Mouse (Mus musculus) WW6 (cell line): ENCODE data around the gene Vipr1.

ENCODE experiments used
- DNase-seq: peaks from one replicate; pipeline ENCODE4 v3.0.0-alpha.2; 2013; ENCODE audit warnings: low read depth, low spot score

The Vipr1 gene

DNA sequence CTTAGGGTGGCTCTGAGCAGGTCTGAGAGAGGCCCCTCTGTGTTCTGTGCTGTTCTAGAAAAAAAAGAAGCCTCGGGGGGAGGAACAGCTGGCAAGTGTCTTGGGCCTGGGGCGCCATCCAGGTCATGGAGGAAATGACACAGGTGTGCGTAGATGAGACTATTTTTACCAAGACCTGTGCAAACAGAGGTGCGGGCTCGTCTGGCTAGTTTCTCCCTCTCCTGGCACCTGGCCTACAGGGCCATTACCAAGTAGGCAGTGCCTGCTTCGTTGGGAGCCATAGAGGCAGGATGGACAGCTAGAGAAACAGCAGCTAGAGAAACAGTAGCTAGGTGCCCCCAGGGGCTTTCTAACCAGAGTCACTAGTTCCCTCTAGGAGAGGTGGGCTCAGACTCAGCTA is 9.2 kb upstream of the Vipr1 start:
- no peak for DNase-seq

- no peak for DNase-seq
Measured at GRCm38 (mm10) chr9:121635835-121636576, 6.5 kb upstream of the Vipr1 start.

- no peak for DNase-seq
Measured at GRCm38 (mm10) chr9:121639790-121640189, 2.7 kb upstream of the Vipr1 start.

- DNase-seq: peak; percentile 16
Measured at GRCm38 (mm10) chr9:121641235-121641915, 1.1 kb upstream of the Vipr1 start.

GRCm38 (mm10) chr9:121642001-121642400 is 515 bp upstream of the Vipr1 start, which contains the start of gene Lyzl4:
Gene Lyzl4, minus strand, starts transcription at chr9:121642096.
- peak; percentile 4 for DNase-seq

- DNase-seq: no peak
Measured at GRCm38 (mm10) chr9:121644855-121645254, 2.3 kb downstream of the Vipr1 start.

DNA sequence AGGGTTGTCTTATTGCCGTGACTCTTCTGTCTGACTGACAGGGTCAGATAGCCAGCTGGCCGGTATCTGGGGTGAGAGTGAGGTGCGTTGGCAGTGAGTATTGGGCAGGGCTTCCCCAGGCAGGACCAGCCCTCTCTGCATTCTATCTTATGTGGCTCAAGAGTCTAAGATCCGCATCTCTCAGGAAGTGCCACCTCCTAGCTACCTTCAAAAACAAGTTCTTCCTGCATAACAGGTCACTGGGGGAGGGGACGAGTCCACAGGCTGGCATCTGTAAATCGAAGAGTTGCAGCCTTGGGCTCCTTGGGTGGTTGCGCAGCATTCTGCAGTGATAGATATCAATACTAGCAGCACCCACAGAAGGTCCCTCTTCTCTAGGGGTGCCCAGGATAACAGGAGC is 4.5 kb downstream of the Vipr1 start:
- DNase-seq: no peak

- no peak for DNase-seq
Measured at GRCm38 (mm10) chr9:121653668-121654067, 11.2 kb downstream of the Vipr1 start.

GRCm38 (mm10) chr9:121656322-121656721 is 13.8 kb downstream of the Vipr1 start:
- no peak for DNase-seq

GRCm38 (mm10) chr9:121657143-121657542 is 14.6 kb downstream of the Vipr1 start:
- DNase-seq: no peak

DNA sequence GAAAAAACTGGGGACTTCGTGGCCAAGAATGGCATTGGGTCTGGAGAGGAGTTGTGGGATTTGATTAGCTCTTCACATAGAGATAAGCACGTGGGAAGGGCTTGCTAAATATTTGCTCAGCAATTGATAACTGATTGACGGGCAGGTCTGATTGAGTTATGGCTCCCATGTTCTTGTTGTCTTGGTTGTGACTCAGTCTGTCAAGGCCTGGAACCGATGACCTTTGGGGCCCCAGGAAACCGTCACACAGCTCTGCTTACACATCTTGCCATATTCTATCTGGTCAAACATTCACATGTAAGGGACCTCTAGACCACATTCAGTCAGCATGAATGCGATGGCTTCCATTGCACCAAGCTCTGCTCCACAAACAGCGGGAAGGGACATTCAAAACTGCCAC is 15.7 kb downstream of the Vipr1 start:
- DNase-seq: no peak

DNA sequence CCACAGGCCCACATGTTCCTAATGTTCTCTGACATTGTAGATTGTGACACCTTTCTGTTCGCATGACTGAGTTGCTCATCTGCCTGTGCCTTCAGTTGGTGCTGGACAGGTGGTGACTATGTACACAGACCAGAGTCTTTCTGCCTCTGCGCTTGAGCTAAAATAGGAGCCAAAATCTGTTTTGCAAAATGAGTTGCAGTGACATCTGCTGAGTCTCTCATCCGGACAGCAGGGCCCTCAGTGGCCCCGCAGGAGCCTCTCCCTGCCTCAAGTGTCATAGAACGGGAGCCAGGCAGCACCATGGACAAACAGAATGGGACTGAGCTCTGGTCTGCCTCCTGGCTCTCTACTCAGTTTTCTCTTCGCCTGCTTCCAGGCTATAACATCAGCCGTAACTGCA is 17.3 kb downstream of the Vipr1 start:
- no peak for DNase-seq

- DNase-seq: no peak
Measured at GRCm38 (mm10) chr9:121663467-121663866, 21.0 kb downstream of the Vipr1 start.

- DNase-seq: no peak
Measured at GRCm38 (mm10) chr9:121664104-121664503, 21.6 kb downstream of the Vipr1 start.

DNA sequence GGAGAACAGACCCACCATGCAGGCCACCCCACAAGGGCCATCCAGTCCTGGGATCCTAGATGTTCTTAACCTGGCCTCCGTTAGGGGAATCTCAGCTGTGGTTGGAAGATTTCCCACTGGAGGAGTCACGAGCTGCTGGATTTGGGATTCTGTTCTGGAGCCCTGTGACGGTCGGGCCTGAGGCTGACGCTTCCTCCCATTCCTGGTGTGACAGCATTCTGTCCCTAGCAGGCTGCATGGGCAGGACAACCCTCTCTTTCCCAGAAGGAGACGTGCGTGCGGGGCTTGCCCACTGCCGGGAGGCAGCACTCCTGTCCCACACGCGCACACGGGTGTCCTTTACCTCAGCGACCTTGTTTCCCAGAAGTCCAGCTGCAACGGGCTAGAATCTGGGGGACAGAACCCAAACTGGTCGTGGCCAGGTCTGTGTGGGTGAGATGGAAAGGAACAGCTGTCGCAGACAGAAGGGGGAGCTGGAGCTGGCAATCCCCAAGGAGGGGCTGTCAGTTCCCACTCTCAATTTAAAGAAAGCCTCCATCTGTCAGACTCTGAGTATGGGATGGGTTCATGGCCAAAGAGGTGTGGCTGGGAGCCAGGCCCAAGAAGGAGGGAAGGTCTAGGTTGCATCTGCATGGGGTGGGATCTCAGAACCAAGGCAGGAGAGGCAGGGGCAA is 24.6 kb downstream of the Vipr1 start:
- no peak for DNase-seq

GRCm38 (mm10) chr9:121667822-121668221 is 25.3 kb downstream of the Vipr1 start:
- no peak for DNase-seq

- DNase-seq: no peak
Measured at GRCm38 (mm10) chr9:121669348-121669791, 26.9 kb downstream of the Vipr1 start.

GRCm38 (mm10) chr9:121671300-121671699 is 28.8 kb downstream of the Vipr1 start:
- DNase-seq: no peak

GRCm38 (mm10) chr9:121672311-121672710 is 29.8 kb downstream of the Vipr1 start:
- DNase-seq: no peak

- no peak for DNase-seq
Measured at GRCm38 (mm10) chr9:121673716-121674115, 31.2 kb downstream of the Vipr1 start.

DNA sequence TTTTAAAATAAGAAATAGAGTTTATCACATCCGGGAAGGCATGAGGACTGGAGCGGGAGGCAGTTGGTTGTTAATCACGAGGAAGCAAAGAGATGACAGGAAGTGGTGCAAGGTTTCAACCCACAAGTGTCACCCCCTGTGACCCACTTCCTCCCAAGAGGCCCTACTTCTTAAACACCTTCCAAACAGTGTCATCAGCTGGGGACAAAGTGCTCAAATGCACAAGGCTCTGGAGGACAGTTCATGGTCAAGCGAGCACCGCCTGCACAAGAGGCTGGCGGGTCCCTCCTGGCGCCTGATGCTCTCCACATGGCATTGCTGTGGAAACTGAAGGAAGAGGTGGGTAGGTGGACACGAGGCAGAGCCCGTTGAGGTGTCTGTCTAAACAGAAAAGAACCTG is 32.5 kb downstream of the Vipr1 start:
- no peak for DNase-seq

- no peak for DNase-seq
Measured at GRCm38 (mm10) chr9:121675556-121675955, 33.0 kb downstream of the Vipr1 start.

DNA sequence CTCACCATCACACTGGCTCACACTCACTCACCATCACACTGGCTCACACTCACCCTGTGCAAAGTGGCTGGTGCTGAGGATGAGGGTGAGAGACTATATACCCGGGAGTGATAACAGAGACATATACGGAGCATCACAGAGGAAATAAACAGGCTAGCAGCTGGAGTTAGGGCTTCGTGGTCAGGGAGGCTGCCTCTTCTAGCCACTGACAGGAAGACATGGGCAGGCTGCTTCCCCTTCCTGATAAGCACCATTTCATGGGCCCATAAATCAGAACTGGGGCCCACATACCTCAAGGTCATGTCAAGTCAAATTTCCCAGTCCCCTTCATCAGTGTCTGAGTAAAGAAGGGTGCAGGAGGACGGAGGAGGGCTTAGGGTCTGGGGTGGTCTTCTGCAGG is 34.6 kb downstream of the Vipr1 start:
- no peak for DNase-seq
